Mouse (Mus musculus) cortical plate, adult 2 months (tissue): ENCODE results near the gene Tubb5.

Experiments
- CTCF ChIP-seq: fragments of 200-500 bp; IDR thresholded peaks from 2 replicates; pipeline ENCODE4 v1.5.1; 2011; ENCODE audit warnings: mild to moderate bottlenecking, control low read depth, low read length; ENCODE audit not compliant: insufficient read depth; ENCODE audit errors: extremely low read depth
- POLR2A ChIP-seq: fragments of 200-500 bp; IDR thresholded peaks from 2 replicates; pipeline ENCODE4 v1.6.1; 2011; ENCODE audit warnings: mild to moderate bottlenecking, low read length, control low read depth; ENCODE audit not compliant: insufficient read depth; ENCODE audit errors: extremely low read depth

- TF ChIP-seq POLR2A (0 out of 2 replicates have a peak, but pooled peaks have one; percentile 56), CTCF (0 out of 2 replicates have a peak, but pooled peaks have one; percentile 8)
Measured at GRCm38 (mm10) chr17:35861198-35861857, 23.2 kb upstream of the Tubb5 start, which contains the start of gene Nrm.
